Mouse (Mus musculus) brain, embryonic 14.5 days (tissue): ENCODE results near the gene Sfr1.

Source experiments
- CTCF ChIP-seq: fragments of 200-500 bp; IDR thresholded peaks from 2 replicates; pipeline ENCODE4 v1.5.1; 2012; ENCODE audit warnings: inconsistent platforms, mild to moderate bottlenecking, moderate library complexity, borderline replicate concordance; ENCODE audit not compliant: insufficient read depth, insufficient read length; ENCODE audit errors: extremely low read depth
- POLR2A ChIP-seq: fragments of 200-500 bp; IDR thresholded peaks from 2 replicates; pipeline ENCODE4 v1.6.1; 2012; ENCODE audit warnings: mild to moderate bottlenecking, inconsistent platforms, borderline replicate concordance; ENCODE audit not compliant: poor library complexity, insufficient read depth, insufficient read length, severe bottlenecking; ENCODE audit errors: extremely low read depth

DNA sequence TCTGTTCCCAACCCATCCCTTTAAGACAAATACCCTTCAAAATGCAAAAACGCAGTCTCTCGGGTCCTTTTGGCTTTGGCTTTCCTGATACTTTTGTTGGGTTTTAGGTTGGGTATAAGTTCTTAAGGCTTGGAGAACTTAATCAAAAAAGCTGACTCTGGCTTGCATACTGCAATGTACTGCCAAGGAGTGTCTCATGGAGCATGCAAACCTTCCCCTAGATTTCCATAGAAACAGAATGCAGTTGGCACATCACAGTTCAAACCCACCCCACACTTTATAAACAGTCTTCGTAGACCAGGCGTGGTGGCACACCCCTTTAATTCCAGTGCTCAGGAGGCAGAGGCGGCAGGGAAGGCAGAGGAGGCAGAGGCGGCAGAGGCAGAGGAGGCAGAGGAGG lies 46.4 kb downstream of the Sfr1 start:
- TF ChIP-seq CTCF (no peak), POLR2A (no peak)
